Mouse (Mus musculus): ENCODE measurements around the gene Usp12.
"Not testable (repeated sequence)": the region's sequence is repeated elsewhere in the genome, so short reads cannot be mapped to it uniquely, and the experiment has no call there.

The Usp12 gene

GRCm38 (mm10) chr5:146736970-146737495, 57.8 kb downstream of the Usp12 start:
- no peak for DNase-seq (ENCODE audit: low read depth)

DNA sequence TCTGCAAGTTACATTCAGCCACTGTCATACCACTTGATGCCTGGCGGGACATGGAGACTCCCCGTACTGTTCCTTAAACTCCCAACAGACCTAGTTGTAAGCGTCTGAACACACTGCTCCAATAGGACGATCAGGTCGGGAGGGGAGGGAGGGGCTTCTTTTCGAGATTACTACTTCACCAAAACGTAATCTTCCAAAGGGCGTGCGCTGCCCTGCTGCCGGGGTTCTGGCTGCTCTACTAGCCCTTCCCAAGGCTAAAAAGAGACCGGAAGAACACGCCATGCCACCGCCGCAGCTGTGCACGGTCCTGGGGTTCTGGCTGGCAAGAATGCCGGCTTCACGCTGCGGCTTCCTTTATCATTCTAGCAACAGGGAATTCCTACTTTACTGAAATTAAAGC, 58.5 kb downstream of the Usp12 start:
- DNase-seq (ENCODE audit: low read depth) = no peak

GRCm38 (mm10) chr5:146735054-146735453, 59.8 kb downstream of the Usp12 start:
- not testable (repeated sequence) for DNase-seq (ENCODE audit: low read depth)

- no peak for DNase-seq (ENCODE audit: low read depth)
Observed at GRCm38 (mm10) chr5:146733888-146734640, 60.7 kb downstream of the Usp12 start.

- no peak for DNase-seq (ENCODE audit: low read depth)
Observed at GRCm38 (mm10) chr5:146733372-146733771, 61.4 kb downstream of the Usp12 start.

GRCm38 (mm10) chr5:146727006-146727405, 67.8 kb downstream of the Usp12 start:
- no peak for DNase-seq (ENCODE audit: low read depth)

- DNase-seq (ENCODE audit: low read depth) = no peak
Observed at GRCm38 (mm10) chr5:146724956-146725355, 69.8 kb downstream of the Usp12 start.

GRCm38 (mm10) chr5:146723452-146723851, 71.4 kb downstream of the Usp12 start:
- no peak for DNase-seq (ENCODE audit: low read depth)

DNA sequence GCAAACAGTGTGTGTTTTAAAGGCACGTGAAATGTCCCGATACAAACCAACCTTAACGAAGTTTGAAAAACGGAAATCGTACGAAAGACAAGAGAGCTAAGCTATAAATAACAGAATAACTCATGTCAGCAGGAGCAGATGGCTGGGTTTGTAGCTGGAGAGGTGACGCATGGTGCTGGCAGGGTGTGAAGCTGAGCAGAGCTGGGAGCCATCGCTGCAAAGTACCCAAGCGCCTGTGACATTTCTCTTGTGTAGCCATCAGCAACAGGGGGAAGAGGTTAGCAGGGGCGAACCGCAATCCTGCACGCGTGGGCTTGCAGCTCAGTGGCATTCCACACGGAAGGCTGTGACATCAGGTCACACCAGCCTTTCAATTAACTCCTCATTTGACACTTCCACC, 72.6 kb downstream of the Usp12 start:
- no peak for DNase-seq (ENCODE audit: low read depth)

GRCm38 (mm10) chr5:146719584-146720356, 75.0 kb downstream of the Usp12 start:
- DNase-seq (ENCODE audit: low read depth) = no peak

- DNase-seq (ENCODE audit: low read depth) = no peak
Observed at GRCm38 (mm10) chr5:146713836-146714235, 81.0 kb downstream of the Usp12 start.

DNA sequence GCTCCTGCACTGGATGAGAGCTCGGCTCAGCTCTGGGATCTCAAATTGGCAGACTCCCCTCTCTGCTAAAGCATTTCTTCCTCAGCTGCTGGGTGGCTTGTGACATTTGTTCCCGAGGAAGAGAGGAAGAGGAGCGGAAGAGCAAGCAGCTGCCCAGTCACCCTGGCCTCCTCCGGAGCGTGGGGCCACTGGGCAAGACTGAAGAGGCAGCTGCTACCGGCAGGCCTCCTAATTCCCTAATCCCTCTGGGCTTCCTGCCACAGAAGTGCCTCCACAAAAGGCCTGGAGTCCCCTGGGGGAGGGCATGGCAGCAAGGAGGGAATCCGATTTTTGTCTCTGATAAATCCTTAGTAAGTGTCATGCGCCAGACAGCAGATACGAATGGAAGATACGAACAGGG, 81.7 kb downstream of the Usp12 start:
- no peak for DNase-seq (ENCODE audit: low read depth)

DNA sequence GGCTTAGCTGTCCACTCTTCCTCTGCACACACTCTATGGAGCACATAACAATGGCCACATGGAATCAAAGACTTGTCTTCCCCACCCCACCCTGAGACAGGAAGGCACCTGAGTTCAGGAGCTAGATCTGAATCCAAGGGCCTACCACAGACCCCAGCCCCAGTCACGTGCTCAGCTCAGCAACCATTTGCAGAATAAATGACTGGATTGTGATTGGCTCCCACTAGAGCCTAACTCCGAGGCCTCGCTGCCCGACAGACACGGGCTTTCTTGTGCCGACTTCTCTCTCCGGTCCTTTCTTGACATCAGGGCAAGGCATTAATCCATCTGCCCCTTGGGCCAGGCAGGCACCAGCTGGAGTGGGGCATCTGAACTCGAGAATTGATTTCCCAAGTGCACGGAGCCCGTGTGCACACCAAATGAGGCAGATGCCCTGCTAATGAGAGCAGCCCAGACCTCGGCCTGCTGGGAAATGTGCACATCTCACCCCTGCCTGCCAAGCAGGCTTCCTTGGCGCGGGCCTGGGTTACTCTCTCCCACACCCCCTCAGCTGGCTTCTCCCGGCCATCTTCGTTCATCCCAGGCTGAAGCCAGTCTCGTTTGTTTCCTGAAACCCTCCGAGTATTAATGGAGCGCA, 82.4 kb downstream of the Usp12 start:
- no peak for DNase-seq (ENCODE audit: low read depth)

DNA sequence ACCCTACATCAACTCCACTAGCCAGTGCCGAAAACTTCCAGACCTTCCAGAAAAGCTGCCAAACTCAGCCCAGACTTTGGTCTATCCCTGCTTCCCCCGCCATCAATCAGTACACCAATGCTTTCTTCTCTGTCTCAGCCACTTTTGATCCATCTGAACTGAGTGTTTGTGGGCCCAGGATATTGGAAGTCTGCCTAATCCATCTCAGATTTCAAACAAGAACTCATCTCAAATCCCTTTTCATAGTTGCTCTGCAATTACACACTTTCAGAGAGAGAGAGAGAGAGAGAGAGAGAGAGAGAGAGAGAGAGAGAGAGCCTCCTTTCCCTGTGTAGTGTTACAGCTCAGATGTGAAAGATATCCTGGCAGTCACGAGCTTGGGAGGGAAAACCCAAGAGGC, 85.4 kb downstream of the Usp12 start:
- DNase-seq (ENCODE audit: low read depth) = peak; percentile 56

DNA sequence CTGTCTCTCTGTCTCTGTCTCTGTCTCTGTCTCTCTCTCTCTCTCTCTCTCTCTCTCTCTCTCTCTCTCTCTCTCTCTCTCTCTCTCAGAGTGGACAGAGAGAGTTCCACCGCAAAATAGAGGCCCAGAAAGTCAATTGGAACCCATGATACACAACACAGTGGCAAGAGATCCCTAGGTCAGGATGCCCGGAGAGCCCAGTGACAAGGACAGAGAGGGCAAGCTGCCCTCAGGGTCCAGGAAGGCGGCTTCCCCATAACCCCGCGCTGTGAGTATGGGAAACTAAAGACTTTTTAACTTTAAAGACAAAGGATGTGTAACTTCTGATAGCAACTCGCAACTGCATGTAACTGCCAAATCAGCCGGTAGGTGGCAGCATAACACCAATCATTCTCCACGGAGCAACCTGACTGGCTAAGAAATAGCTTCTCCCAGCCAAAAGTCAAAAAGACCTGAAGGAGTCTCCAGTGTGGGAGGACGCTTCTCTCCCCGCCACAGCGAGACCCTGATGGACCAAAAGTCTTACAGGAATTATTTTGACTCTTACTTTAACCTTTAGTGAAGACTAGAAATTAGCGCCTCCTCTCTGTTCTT, 88.9 kb downstream of the Usp12 start:
- peak; percentile 97 for DNase-seq (ENCODE audit: low read depth)

GRCm38 (mm10) chr5:146705411-146705810, 89.4 kb downstream of the Usp12 start:
- peak; percentile 86 for DNase-seq (ENCODE audit: low read depth)

- DNase-seq (ENCODE audit: low read depth) = peak; percentile 55
Observed at GRCm38 (mm10) chr5:146704241-146704640, 90.6 kb downstream of the Usp12 start.

- DNase-seq (ENCODE audit: low read depth) = peak; percentile 86
Observed at GRCm38 (mm10) chr5:146703710-146704121, 91.1 kb downstream of the Usp12 start.

DNA sequence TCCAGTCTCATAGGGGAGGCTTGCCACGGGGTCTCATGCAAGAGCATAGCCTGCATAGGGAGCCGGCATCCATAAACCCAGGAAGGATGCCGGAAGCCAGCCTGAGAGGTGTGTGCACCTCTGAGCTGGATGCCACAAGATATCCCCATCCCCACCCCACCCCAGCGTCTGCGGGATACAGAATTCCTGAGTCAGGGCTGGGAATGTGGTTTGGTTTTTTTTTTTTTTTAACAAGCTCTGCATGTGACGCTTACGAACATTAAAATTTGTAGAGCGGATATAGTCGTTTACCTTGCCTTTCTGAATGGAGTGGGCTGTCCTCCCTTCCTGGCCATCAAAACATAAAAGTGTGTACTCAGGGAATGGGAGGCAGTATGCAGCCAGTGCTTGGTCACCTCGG, 94.7 kb downstream of the Usp12 start:
- DNase-seq (ENCODE audit: low read depth) = no peak

DNA sequence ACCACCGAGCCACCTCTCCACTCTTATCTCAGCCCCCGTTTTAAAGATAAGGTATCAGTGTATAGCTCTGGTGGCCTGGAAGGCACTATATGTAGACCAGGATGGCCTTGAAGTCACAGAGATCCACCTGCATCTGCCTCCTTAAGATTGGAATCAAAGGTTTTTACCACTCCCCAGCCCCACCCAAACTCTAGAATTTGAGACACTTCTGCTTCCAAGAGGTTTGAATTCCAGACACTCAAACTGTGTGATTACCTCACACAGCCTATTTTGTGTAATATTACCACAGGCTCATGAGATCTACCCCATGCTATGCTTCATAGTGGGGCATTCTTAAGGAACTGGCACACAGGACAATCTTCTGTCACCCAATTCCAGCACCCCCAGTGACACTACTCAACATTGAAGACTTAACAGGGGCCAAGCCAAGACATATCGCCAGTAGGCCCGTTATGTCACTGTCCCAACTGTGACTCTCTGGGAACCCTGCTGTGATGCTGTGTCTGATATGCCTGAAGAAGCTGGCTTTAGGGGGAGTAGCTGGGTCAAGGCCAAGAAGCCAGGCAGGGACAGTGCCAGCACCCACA, 95.3 kb downstream of the Usp12 start:
- no peak for DNase-seq (ENCODE audit: low read depth)

DNA sequence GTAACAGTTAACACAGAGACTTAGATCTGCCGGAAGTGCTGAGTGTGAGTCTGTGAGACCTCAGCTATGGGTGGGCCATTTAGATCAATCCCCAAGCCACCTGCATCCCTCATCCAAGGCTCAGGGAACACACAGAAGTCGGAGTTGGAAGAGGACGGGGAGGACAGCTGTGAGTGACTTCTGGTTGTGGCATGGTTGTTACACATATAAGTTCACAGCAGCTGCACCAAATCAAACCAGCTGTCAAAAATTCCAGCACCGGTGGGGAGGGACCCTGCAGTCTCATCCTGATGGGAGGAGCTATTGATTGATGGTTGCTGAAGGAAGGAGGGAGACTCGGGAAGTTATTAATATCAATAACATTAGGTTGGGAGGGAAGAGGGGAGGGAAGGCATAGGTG, 99.3 kb downstream of the Usp12 start:
- no peak for DNase-seq (ENCODE audit: low read depth)

DNA sequence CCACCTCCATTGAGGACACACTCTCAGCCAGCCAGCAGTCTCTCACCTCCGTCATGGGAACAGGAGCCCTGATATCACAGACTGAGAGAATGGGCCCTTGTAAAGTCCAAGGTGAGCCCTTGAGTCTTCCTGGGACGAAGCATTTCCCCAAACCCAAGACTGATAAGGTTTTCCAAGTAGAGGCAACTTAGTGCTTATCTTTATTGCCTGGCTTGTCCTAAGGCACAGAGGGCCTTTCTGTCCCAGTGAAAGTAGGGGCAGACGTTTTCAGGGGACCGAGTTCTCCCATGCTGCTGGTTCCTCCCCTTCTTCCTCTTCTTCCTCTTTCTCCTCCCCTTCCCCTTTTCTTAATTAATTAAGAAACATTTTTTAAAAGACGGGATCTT, 101.8 kb downstream of the Usp12 start:
- no peak for DNase-seq (ENCODE audit: low read depth)
